Mouse (Mus musculus) granulocyte monocyte progenitor cell, adult 5-6 weeks (primary cell): ENCODE measurements around the gene Snx22. TPM values are rescaled to one million over a fixed set of nuclear protein-coding genes. Genes with fewer than 3 reads are reported as not detected.

Experiments used
- ATAC-seq: replicated peaks from 2 replicates; pipeline ENCODE4 v1.8.0; 2016; ENCODE audit warnings: mild to moderate bottlenecking, moderate TSS enrichment, inconsistent platforms; ENCODE audit not compliant: poor library complexity, severe bottlenecking
- total RNA-seq, 2 experiments: library from RNA; stranded (forward) in 1 of 2; stranded (reverse) in 1 of 2; fragments of 200-712, 200-1000 nt in 1 of 2; fragments of >200 nt in 1 of 2; fragmentation: Nextera tagmentation in 1 of 2; gene quantifications; 2 replicates each; pipeline ENCODE4 v1.2.3; 2014 to 2017

Snx22 gene
- total RNA-seq, 2 experiments from 2014 or later: 0.93 TPM; not detected in 1

DNA sequence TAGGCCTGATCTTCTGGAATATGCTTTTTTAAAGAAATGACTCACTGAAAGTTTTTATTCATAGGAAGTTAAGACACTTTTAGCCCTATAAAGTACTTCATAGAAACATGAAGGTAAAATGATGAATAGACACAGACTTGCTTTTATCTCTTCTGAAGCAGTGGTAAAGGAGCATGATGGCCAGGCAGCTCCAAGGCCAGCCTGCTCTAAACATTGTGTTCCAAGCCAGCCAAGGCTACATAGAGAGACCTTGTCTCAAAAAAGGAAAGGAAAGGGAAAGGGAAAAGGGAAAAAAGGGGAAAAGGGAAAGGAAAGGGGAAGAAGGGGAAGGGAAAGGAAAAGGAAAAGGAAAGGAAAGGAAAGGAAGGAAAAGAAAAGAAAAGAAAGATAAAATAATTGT, 48.9 kb downstream of the Snx22 start:
- ATAC-seq: no peak

Other genes starting within 250 kb of the Snx22 start
- 26.1 and 28.9 TPM in 2 replicates for gene Zfp609, start 242.2 kb downstream of the Snx22 start, total RNA-seq (2014; fragmentation: Nextera tagmentation)
- gene Zfp609, start 242.2 kb downstream of the Snx22 start, total RNA-seq (2017): 4.3 and 5.1 TPM in 2 replicates
- gene Pclaf, start 179.5 kb downstream of the Snx22 start, total RNA-seq (2014; fragmentation: Nextera tagmentation): 83.5 and 134 TPM in 2 replicates
- gene Pclaf, start 179.5 kb downstream of the Snx22 start, total RNA-seq (2017): 235 and 300 TPM in 2 replicates
- gene Trip4, start 160.9 kb downstream of the Snx22 start, total RNA-seq (2014; fragmentation: Nextera tagmentation): 13.8 and 16.7 TPM in 2 replicates
- gene Trip4, start 160.9 kb downstream of the Snx22 start, total RNA-seq (2017): 18.4 and 27.0 TPM in 2 replicates
- 16.9 and 19.5 TPM in 2 replicates for gene Csnk1g1, start 160.8 kb downstream of the Snx22 start, total RNA-seq (2014; fragmentation: Nextera tagmentation)
- gene Csnk1g1, start 160.8 kb downstream of the Snx22 start, total RNA-seq (2017): 11.8 and 16.5 TPM in 2 replicates
- 543 and 591 TPM in 2 replicates for gene Ppib, start 9.5 kb downstream of the Snx22 start, total RNA-seq (2014; fragmentation: Nextera tagmentation)
- 786 and 789 TPM in 2 replicates for gene Ppib, start 9.5 kb downstream of the Snx22 start, total RNA-seq (2017)
- 71.0 and 93.3 TPM in 2 replicates for gene Snx1, start 56.9 kb upstream of the Snx22 start, total RNA-seq (2014; fragmentation: Nextera tagmentation)
- 109 and 124 TPM in 2 replicates for gene Snx1, start 56.9 kb upstream of the Snx22 start, total RNA-seq (2017)
- gene Ciao2a, start 56.9 kb upstream of the Snx22 start, total RNA-seq (2014; fragmentation: Nextera tagmentation): 237 and 248 TPM in 2 replicates
- 172 and 204 TPM in 2 replicates for gene Ciao2a, start 56.9 kb upstream of the Snx22 start, total RNA-seq (2017)
- gene Dapk2, start 88.5 kb upstream of the Snx22 start, total RNA-seq (2014; fragmentation: Nextera tagmentation): 0.30 and 0.58 TPM in 2 replicates
- 0.31 and 1.9 TPM in 2 replicates for gene Dapk2, start 88.5 kb upstream of the Snx22 start, total RNA-seq (2017)